Mouse (Mus musculus) lung, postnatal 36 days (tissue): ENCODE measurements around the gene Ablim1.

Source experiments
- DNase-seq: peaks from one replicate; pipeline ENCODE4 v3.0.0; 2022; ENCODE audit warnings: mixed read lengths

Ablim1 gene

GRCm38 (mm10) chr19:57181317-57181716, 133.4 kb downstream of the Ablim1 start:
- no peak for DNase-seq

- DNase-seq: no peak
Measured at GRCm38 (mm10) chr19:57180908-57181307, 133.8 kb downstream of the Ablim1 start.

DNA sequence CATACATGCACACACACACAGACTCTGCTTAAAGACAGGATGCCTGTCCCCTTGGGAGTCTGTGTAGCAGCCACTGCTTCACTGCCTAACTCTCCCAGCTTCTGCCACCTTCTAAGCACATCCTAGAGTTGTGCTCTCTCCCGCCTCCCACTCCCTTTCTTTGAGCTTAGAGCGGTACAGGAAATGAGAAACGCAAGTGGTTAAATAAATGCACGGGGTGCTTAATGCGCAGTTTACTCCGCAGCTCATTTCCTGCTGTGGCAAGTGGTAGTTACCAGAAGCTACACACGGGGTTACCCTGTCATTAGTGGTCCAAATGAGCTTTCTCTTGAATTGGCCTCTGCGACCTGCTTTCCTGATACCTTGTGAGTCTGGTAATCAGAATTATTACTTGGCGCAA, 134.4 kb downstream of the Ablim1 start:
- no peak for DNase-seq

DNA sequence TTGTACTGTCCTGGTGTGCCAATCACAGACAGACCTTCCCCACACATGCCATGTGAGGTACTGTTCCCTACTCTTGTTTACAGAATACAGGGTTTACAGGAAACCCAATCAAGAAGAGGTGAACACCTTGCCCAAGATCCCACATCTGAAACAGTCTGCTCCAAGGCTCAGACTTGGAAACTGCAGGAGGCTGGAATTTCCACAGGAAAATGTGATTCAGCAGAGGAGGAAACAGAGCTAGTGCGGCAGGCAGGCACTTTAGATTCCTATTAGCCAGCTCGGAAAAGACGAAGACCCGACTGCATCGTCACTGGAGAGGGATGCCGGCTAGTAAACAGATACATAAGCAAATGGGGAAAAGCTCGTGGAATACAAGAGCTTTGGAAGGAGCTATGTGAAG, 135.4 kb downstream of the Ablim1 start:
- no peak for DNase-seq

DNA sequence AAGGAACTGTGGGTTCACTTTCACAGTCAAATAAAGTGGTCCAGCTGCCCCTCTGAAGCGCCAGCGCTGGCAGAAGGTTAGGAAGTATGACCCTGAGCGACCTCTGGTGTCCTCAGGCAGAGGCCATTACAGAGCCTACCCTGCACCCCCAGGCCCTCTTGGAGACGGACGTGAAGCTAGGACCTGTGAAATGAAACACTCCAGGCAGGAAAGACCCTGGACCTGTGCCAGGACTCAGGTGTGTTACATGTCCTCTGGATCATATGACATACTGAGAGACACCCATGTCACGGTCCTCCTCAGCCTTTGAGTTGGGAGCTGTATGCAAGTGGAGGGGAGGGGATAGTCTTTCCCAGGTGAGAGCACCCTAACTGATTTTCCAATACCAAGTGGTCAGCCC, 137.4 kb downstream of the Ablim1 start:
- no peak for DNase-seq

DNA sequence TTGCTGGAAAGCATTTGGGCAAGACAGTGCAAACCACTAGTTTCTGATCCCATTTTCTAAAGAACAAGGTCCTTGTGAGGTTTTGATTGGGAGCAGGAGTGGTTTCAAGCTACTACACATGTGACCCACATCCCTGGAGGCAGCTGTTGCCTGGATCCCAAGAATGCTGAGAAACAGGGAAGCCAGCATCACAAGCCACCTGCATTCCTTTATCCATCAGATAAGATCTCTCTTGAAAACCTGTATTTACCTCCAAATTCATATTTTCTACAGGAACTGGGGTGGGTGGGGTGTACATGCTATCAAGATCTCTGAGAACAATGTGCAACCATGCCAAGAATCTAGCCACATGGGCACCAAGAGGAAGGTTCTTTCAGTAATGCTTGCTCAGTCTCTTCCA, 139.6 kb downstream of the Ablim1 start:
- no peak for DNase-seq

DNA sequence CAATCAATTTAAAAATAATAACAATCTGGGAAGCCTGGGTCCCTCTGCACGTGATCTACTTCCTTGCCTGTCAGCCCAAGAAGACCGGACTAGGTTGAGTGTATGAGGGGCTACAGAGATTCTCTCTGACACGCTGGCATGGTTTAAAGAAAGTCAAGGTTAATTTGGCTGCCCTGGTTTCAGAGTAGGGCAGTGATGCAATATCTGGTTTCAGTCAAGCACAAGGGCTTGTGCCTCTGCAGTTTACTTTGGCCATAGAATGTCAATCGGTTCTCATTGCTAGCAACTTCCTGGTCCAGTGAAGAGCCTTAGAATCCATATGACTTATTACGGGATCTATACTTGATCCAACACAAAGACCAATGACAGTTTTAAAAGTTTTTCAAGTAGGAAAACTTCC, 140.2 kb downstream of the Ablim1 start:
- peak; percentile 51 for DNase-seq

GRCm38 (mm10) chr19:57174045-57174444, 140.7 kb downstream of the Ablim1 start:
- DNase-seq: no peak

- no peak for DNase-seq
Measured at GRCm38 (mm10) chr19:57172321-57172720, 142.4 kb downstream of the Ablim1 start.

DNA sequence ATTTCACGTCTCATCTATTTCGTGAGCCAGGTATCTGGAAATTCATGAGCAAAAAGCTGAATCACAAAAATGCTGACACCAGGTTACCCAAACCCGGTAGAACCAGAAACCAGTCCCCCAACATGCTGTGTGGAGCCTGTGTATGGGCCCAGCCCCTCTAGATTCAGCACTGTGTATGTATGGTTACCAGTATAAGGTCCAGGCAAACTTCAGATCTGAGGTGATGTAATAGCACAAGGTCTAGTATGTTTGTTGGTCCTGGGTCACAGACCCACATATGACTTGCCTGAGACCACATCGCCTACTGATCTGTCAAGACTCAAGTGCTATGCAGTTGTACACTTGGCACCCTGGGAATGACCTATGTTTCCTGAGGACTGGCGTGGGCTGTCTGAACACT, 143.8 kb downstream of the Ablim1 start:
- no peak for DNase-seq

- no peak for DNase-seq
Measured at GRCm38 (mm10) chr19:57169485-57169884, 145.2 kb downstream of the Ablim1 start.

DNA sequence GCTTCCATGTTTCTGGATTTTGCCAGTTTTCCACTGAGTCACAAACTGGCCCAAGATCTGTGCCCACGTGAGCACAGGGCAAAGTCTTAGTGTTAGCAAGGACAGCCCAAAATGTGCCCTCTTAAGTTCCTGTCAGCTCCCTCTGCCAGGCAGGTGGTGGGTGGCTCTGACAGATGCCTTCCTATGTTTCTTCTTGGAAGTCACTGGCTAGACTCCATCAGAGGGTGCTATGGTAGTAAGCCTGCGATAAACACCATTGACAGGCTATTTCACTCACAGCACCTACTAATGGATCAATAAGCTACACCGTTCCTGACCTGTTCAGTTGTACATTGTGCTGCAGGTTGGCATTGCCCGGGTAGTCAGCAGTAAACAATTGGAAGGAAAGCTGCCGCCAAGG, 147.0 kb downstream of the Ablim1 start:
- no peak for DNase-seq

GRCm38 (mm10) chr19:57164882-57165281, 149.8 kb downstream of the Ablim1 start:
- DNase-seq: no peak

- DNase-seq: no peak
Measured at GRCm38 (mm10) chr19:57163315-57163714, 151.4 kb downstream of the Ablim1 start.

- DNase-seq: no peak
Measured at GRCm38 (mm10) chr19:57161978-57162727, 152.6 kb downstream of the Ablim1 start.

GRCm38 (mm10) chr19:57161010-57161660, 153.6 kb downstream of the Ablim1 start:
- DNase-seq: peak; percentile 83

- DNase-seq: no peak
Measured at GRCm38 (mm10) chr19:57157731-57158343, 156.9 kb downstream of the Ablim1 start.

GRCm38 (mm10) chr19:57155121-57155884, 159.4 kb downstream of the Ablim1 start:
- no peak for DNase-seq

GRCm38 (mm10) chr19:57152357-57152756, 162.4 kb downstream of the Ablim1 start:
- peak; percentile 66 for DNase-seq

DNA sequence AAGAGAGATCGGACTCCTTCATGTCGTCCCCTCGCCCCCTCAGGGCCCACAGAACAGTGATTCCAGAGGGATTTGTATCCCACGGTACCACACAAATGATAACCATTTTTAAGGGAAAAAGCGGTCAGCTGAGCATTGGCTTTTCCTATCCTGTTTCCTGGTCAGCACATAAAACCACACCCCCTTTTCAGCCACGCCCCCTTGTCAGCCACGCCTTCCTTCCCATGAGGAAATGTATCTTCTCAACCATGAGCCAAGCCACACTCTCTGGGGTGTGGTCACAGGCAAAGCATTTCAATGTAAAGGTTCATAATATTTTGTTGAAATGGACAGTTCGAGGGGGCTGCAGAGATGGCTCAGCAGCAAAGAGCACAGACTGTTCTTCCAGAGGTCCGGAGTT, 163.2 kb downstream of the Ablim1 start:
- DNase-seq: no peak

DNA sequence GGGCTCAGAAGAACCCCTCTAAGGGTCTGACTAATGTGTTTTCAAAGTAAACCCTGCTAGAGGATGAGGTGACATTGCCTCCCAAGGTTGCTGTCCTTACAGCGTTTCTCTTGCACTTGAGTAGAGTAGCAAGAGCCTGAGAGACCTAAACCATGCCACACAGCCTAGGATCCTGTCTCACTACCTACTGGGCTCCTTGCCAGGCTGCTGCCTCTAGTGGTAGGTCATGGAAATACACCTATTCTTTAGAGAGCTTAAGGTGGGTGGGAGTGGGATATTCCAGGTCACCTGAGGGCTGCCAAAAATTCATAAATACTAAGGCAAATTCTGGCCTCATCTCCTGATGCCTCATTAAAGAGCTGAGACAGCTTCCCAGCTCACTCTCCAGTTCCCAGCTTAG, 164.4 kb downstream of the Ablim1 start:
- peak; percentile 77 for DNase-seq

- no peak for DNase-seq
Measured at GRCm38 (mm10) chr19:57147746-57148145, 167.0 kb downstream of the Ablim1 start.

DNA sequence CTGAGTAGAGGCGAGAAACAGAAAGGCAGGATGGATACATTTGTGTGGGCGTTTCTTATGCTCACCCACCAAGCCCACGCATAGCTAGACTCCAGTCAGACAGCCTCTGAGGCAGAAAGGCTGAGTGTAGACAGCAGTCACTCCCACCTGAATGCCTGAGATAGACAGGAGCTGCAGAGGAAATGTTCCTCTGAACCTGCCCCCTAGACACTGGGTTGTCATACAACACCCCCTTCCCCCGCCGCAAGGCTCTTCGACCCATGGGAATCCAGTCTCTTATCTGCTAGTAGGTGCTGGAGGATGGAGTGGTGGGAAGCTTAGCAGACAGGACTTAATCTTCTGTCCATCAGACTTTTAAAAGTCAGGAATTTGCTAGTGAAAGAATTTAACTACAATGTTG, 167.8 kb downstream of the Ablim1 start:
- DNase-seq: no peak
